Mouse (Mus musculus) lung, postnatal 25 days (tissue): ENCODE measurements around the gene Exoc5.
"Not testable (repeated sequence)": the region's sequence is repeated elsewhere in the genome, so short reads cannot be mapped to it uniquely, and the experiment has no call there.

Experiments used
- DNase-seq: peaks from one replicate; pipeline ENCODE4 v3.0.0; 2022; ENCODE audit warnings: low spot score

Gene Exoc5

DNA sequence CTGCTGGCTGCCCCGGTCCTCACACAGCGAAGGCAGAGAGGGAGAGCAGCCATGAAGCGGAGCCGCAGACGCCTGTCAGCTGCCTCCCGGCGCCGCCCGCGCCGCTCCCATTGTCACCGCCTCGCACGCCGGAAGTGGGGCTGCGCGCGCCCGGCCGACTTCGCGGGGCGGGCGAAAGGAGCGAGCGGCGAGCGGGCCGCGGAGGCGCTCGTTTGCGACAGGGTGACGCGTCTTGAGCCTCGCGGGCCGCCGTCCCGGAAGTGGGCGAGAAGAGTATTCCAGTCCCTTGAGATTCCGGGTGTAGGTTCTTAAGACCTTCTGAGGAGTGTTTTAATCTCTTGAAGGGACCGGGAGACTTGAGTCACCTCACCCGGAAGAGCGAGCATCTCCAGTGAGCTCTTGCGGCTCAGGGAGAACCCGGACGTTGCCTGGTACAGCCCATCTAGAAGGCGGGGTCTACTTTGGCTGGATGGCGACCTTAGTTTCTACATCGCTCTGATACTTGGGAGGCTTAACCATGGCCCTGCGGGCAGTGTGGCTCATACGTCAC is at the start of gene Exoc5:
TSS of gene Exoc5 (minus strand) at position 380 of the 550 bp plus-strand sequence.
- DNase-seq, result peak; percentile 95

DNA sequence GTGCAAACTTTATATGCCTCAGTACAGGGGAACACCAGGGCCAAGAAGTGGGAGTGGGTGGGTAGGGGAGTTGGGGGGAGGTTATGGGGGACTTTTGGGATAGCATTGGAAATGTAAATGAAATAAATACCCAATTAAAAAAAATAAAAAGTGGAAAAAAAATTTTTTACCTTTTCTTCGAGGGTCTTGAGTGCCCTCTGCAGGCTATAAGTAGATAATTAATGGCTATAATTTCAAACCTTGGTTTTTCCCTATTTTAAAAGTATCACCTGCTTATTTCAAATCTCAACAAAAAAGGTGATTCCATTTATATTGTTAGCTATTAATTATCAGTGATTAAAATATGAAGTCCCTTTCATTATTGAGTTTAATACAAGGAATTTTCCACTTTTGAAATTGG is 25.3 kb upstream of the Exoc5 start:
- not testable (repeated sequence) for DNase-seq

DNA sequence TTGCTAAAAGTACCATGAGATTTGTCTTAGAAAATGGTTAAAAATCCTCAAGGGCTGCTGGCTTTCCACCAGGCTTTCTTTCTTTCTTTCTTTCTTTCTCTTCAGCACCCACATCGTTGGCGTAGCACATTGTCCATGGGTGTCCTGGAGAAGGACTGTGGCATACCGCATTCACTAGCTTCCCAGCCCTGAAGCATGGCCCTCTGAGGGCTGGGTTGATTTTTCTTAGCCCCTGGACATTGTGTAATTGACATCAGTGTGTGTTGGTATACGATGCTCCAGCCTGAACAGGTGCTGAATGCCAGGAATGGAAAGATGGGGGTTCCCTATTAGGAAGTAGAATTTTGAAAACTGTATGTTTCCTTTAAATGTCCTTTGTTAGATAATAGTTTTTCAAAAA is 24.8 kb upstream of the Exoc5 start:
- DNase-seq, result no peak

DNA sequence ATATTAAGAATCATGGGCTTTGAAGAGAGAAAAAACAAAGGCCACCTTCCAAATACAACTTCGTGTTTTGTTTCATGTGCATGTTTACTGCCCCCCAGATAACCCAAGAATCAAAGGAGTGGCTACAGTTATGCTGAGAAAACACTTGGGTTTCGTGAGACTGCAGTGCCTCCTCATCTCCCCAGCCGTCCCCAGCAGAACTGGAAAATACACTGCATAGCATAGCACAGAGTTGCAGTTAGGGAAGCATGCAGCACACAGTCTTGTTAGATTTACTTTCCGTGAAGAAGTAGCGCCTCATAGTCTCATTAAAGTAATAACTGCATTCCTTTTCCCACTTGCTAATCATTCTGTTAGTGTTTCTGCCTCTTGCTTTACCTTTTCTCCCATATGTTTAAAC is 23.6 kb upstream of the Exoc5 start:
- no peak for DNase-seq

DNA sequence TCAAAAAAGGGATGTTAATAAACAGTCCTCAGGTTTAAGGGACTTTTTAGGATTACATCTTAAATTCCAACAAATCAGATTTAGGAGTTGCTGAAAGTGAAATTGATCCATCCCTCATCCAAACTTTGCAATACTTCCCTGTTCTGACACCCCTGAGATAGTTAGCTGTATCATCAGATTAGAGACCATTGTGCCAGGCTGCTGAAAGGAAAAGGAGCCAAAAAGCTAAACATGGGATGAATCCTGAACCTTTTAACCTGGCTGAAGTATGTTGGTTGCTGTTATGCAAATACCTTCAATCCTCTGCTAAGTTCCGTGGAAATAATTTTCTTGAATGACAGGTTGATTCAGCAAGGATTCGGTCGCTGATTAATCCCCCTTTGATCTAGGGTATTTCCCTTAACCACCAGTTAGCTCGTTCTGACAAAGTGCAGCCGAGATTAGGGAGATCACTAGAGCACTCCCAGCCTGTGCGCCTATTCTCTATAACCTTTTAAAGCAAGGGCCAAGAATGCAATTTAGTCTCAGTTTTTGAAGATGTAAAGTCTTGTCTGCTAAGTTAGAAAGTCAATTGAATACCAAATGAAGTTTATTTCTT is 23.1 kb upstream of the Exoc5 start:
- no peak for DNase-seq

DNA sequence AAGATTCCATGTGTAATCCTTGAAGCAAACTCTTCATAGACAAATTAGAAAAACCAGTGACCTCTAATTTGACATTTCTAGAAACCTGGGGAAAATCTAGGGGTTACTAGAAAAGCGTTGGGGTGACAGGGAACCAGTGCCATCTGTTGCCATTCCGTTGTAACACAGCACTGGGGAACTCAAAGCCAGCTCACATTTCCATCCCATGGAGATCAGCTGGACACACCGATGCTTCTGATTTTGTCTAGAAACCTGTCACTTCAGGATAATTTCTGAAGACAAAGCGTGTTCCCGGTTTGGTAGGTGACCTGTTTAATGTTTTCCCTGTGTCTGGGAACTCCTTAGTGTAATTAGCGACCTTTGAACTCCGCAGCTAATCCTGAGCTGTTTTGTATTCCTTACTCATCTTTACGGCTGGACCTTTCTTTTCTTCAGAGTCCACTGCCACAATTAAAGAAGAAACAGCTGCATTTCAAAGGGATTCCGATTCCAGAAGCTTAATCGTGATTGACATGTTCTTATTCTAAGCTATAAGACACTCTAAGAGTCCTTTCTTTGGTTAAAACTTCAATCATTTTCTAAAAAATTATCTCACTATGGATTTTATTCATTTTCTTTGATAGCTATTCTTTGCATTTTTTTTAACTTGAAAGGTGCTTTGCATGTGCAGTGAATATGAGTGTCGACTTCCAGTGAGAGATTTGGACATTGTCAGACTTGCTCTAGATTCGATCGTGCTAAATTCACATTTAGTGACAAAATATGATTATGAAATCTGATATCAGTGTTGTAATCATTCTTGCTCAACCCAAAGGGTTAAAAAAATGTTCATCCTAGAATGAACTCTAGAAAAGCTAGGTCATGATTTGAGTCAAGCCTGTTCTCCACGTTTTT is 21.9 kb upstream of the Exoc5 start:
- DNase-seq, result no peak

DNA sequence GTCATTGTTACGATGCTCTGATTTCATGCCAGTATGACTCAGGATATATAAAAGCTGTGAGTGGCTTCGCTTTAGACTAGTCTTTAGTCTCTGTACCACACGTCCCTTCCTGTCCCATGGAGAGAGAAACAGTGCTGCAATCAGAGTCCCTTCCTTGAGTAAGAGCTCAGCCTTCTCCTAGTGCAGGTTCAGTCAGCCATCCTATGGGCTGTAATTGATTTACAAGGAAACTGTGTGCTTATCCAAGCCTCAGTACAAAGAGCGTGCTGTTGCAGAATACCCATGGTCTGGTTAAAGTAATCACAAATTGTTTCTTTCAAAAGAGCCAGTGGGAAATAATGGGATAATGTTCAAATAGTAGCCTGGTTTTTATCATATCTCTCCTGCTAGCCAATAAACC is 20.1 kb upstream of the Exoc5 start:
- DNase-seq, result no peak

DNA sequence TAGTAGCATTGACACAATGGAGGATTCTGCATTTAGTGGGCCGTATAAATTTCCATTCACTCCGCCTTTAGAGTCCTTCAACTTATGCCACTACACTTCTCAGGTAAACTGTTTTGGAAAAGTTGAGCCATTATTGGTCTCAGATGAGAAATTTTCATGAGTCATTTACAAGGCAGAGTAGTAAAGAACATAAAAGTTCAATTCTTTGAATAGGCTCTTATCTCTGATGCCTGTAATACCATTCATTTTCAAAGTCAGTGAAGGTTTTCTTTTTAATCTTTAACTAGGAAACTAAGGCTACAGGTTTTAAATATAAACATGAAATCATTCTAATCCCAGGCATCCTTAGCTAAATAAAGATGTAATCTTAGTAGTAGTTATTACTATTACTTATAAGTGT is 12.4 kb upstream of the Exoc5 start:
- no peak for DNase-seq

DNA sequence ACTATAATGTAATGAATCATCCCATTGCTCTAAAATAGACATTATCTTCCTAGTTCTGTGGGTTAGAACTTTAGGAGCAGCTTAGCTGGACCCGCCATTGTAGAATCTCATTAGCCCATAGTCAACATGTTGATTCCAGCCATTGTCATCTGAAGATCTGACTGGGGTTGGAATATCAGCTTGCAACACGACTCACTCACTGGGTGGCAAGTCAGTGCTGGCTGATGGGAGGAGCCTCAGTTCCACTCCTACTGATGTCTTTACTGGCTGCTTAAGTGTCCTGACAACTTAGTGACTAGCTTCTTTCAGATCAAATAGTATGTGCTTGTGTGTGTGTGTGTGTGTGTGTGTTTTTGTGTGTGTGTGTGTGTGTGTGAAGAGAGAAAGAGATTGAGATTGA is 7.9 kb upstream of the Exoc5 start:
- DNase-seq, result no peak

DNA sequence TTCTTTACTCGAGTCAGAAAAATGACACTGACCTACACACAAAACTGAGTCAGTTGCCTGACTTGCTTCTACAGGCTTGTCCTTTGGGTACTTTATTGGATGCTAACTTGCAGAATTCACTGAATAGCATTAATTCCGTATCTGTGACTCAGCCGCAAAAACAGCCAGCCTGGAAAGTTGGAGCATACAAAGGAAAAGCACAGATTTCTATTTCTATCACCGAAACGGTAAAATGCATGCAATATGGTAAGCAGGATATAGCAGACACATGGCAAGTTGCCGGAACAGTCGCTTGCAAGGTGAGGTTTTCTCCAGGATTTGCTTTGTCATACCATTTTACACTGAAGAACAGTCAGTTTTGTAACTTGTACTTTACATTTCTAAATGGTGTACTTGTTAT is 7.4 kb upstream of the Exoc5 start:
- no peak for DNase-seq

DNA sequence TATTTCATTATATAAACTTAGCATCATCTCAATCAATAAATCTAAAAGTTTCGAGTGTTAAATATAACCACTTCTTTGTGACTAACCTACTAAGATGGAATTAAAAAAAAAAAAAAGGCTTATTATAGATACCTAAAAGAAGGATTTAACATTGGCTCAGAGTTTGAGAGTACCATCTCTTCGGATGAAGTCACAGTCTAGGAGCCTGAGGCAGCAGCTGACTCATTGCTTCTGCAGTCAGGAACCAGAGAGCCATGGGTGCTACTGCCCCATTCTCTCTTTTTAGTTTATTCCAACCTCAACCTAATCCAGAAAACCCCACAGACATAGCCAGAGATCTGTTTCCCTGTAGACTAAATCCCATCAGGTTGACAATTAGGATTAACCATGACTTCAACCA is 6.4 kb upstream of the Exoc5 start:
- DNase-seq, result no peak

DNA sequence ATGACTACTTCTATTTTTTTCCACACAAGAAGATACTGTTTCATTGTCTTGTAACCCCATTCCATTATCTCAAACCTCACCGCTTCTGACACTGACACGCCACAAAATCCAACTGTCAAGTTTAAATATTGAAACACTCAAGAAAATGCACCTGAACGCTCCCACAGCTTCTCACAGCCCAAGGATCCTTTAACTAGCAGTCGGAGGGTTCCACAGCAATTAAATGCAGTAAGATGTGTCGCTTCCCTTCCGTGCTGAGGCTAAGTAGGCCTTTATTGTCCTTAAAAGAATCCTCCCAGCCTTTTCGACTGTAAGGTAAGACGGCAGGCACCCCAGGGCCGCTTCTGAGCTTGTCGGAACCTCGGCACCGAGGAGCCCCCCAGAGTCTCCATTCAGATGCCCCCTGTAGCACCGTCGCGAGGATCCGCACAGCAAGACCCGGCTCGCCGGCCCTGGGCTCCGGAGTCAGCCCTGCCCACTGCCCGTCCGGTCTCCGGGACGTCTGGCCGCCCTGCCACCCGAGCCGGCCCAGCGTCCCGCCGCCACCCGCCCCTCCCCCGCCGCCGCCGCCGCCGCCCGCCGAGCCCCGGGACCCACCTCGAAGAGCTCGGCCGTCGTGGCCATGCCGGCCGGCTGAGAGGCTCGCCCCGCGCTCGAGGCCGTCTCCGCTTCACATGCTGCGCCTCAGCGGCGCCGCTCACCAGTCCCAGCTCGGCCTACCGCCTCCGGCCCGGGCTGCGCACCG is 752 bp downstream of the Exoc5 start, which contains the start of gene Ap5m1:
TSS of gene Ap5m1 (plus strand) at position 569 of the 745 bp plus-strand sequence.
- peak; percentile 2 for DNase-seq

DNA sequence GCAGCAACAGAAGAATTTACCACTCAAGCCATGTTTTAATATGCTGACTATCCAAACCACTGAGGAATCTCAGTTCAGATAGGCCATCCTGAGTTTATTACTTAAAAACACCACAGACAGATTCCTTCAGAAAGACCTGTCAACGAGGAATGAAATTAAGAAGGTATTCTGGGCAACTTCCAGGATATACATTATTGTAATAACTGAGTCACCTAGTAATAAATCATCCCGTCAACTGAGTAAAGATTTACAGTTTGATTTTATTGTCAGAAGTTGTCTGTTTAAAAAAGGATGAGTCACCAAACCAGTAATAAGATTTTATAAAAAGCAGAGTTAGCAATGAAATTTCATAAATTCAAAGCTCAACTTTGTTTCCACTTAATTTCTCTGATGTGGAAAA is 2.6 kb downstream of the Exoc5 start:
- no peak for DNase-seq

DNA sequence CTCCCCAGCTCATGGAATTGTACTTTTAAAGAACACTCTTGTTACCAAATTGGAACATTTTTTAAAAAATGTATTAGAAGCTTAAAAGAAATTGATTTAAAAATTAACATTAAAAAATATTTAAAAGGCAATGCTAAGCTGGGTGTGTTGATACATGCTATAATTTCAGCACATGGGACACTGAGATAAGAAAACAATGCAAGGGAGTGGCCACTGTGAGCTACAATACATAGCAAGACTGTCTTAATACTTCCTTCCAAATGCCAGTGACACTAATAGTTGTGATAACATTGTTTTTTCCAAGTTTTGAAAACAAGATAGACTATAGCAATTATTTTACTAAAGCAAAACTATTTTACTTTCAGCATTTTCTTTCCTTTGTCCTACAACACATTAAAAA is 17.0 kb downstream of the Exoc5 start:
- no peak for DNase-seq

DNA sequence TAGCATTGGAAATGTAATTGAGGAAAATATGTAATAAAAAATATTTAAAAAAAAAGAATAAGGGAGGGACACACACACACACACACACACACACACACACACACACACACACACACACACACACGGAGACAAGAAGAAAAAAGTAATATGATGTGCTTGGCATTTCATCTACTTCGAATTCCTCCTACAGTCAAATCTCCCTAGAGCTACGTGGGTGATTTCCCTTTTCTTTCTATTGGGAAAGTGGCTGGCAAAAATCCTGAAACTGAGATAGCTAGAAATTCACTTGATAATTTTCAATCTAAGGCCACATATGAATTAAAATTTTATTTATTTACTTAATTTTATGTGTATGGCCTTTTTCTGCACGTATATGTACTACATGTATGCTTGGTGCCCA is 20.8 kb downstream of the Exoc5 start:
- no peak for DNase-seq

DNA sequence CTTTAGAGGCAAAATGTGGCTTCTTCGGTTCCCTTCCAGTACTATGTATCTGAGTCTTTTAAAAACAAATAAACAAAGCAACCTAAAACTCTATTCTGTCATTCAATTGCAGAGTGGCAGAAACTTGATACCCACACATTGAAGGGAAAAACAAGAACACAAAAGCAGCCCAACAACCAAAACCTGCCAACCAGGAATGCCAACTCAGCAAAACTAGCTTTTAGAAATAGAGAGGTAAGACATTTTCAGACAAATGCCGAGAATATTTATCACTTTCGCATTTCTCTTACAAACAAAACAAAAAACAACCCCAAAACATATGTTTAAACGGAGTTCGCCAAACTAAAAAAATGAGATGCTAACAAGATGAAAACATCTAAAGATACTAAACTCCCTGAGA is 37.5 kb downstream of the Exoc5 start:
- no peak for DNase-seq

DNA sequence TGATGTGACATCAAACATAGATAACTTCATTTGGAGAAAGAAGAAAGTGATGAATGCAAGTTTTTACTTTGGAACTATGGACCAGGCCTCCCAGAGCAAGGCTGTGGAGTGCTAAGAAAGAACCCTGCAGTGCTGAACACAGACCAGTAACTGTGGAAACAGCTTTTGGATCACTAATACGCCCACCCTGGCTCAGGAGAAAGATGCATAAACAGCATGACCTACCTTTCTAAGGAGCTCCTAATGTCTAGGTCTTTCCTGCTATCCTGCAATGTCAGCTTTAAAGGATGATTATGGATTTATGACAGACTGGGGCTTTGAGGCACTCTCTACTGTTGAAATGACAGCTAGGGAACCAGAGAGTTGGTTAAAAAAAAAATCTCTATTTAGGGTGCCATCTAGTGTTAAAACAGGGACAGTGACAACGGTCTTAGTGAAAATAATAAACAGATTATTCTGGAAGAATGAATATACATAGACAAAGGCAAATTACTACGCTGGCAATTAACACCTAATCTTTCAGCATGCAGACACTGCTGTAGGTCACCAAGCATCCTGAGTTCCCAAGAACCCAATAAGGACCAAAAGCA is 38.6 kb downstream of the Exoc5 start:
- DNase-seq, result no peak

DNA sequence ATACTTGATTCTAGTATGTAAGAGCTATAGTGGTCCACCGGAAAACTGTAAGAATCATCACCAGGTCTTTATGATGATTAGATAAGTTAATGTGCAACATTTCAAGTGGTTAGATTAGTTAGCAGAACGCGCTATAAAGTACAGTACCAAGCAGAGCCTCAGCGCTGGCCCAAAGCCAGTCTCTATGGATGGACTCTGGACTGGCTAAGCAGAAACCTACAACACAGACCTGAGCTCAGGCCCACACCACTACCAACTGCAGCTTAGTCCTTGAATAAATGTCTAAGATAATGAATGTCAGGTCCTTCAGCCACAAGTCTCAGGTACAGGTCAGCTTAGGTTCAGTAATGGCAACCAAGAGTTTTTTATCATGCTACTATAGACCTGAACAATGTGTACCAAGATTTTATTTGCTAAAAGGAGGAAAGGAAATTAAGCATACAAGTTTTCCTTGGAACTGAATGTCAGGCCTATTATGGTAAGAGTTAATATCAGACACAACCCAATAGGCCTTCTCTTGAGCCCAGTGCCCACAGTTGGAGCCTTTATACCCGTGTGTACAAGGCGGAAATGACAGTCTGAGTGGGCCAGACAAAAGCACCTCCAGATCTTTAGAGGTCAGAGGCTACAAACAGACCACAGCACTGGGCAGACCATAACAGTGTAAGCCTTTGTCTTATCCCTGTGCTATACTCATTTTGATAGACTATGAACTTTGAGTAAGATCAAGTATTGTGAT is 39.2 kb downstream of the Exoc5 start:
- no peak for DNase-seq

DNA sequence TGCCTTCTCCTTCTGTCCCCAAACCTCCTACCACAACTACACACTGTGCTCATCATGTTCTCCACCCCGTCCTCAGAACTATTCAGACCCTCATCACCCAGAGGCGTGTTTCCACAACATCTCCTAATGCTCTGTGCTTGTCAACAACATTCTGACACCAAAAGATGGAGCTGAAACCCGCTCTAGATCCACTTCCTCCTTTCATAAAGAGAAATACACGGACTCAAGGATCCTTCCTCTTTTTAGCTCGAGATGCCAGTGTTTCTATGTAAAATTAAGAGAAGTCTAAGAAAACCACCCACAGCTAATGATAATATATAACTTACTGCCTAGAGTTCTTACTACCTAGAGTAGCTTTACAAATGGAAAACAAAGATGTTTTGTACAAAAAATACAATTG is 46.7 kb downstream of the Exoc5 start:
- peak; percentile 16 for DNase-seq

DNA sequence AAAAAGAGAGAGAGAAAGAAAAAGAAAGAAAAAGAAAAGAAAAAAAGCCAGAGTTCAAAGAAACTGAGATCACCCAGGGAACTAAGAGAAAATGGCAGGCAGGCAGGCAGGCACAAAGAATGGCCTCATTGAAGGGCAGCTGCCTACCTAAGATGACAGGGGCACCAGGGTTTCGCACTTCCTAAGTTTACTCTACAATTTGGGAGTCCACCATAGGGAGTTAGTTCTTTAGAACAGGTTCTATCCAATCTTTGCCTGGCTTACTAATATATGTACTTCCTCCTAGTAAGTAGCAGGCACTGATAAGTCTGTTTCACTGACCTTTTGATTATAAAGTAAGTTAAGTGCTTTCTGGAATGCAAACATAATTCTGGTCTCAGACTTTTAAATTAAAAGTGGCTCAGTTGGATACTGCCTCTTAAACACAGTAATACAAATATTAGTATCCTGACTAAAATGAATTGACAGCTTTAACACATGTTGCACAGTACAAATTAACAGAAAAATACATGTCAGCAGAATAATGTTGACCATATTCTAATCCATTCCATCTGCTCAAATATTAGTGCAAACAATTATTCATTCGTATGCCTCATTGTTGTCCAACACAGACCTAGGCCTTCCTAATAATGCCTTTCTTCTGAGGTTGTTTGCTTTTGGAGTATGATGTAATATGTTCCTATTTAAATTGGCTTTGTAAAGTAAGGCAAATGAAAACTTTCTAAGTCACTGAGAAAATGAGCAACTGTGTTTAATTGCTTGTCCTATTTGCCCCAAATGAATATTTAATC is 57.9 kb downstream of the Exoc5 start:
- no peak for DNase-seq

DNA sequence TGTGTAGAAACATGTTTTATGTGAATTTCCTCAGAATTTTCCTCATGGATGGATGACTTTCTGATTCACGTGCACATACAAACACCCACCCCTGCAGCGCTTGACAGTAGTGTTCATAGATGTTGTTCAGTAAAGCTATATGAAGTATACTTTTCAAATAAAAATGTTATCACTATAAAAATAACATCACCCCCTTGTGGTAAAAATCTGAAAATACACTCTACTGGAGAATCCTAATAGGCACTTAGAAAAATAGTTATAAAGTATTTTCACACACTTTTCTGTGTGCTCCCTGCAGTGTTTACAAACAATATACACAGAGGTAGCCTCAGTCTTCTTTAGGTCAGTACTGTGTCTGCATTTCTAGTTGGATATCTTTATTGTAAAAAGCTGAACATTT is 58.5 kb downstream of the Exoc5 start:
- no peak for DNase-seq
